Mouse (Mus musculus): Measurements from ENCODE around the gene Dagla. TPM values are rescaled to one million over a fixed set of nuclear protein-coding genes. Genes with fewer than 3 reads are reported as not detected.
A peak's percentile ranks its signal among the peaks of the same experiment; 100 is the strongest.

The Dagla gene
- total and polyA plus RNA-seq, 2 experiments from 2014 or later, result 10.9 to 35.0 TPM

GRCm38 (mm10) chr19:10224637-10225453, 79.8 kb downstream of the Dagla start:
- Histone ChIP-seq H3K9ac (replicated peaks; ENCODE audit: low read length) (no peak overlapping the region), H3K27me3 (ENCODE audit: insufficient read depth, low read length) (no peaks in the 10 kb centered on the region), H3K27ac (no peak overlapping the region), H3K9me3 (ENCODE audit: low read length) (no peaks in the 10 kb centered on the region), H3K4me1 (ENCODE audit: insufficient read depth, low read length) (no peaks in the 10 kb centered on the region), H3K4me3 (ENCODE audit: low read length) (no peak overlapping the region), H3K36me3 (ENCODE audit: insufficient read depth, low read length) (no peaks in the 10 kb centered on the region), H3K4me2 (ENCODE audit: low read depth, low read length) (no peak overlapping the region)
- ATAC-seq (no peak), DNase-seq (ENCODE audit: low spot score) (no peak)
- TF ChIP-seq CTCF (IDR thresholded peaks at IDR 0.05; ENCODE audit: low read depth), result 0 out of 2 replicates have a peak, but pooled peaks have one; percentile 1
- 36% methylated on average over 26 of the region's 26 CpGs for WGBS

- DNase-seq (ENCODE audit: low spot score) (no peak), ATAC-seq (no peak)
- no peaks in the 10 kb centered on the region for H3K27me3 ChIP-seq (ENCODE audit: insufficient read depth, low read length)
- H3K4me2 ChIP-seq (ENCODE audit: low read depth, low read length), result no peak overlapping the region
- no peak overlapping the region for H3K27ac ChIP-seq
- H3K4me3 ChIP-seq (ENCODE audit: low read length), result no peak overlapping the region
- no peaks in the 10 kb centered on the region for H3K4me1 ChIP-seq (ENCODE audit: insufficient read depth, low read length)
- WGBS, result 66% methylated on average over 4 of the region's 4 CpGs
- no peaks in the 10 kb centered on the region for H3K36me3 ChIP-seq (ENCODE audit: insufficient read depth, low read length)
- no peaks in the 10 kb centered on the region for H3K9me3 ChIP-seq (ENCODE audit: low read length)
- no peak for TF ChIP-seq CTCF (IDR thresholded peaks at IDR 0.05; ENCODE audit: low read depth)
- no peak overlapping the region for H3K9ac ChIP-seq (replicated peaks; ENCODE audit: low read length)
Measured at GRCm38 (mm10) chr19:10223561-10223960, 81.1 kb downstream of the Dagla start.

- Histone ChIP-seq H3K9me3 (ENCODE audit: low read length) (no peaks in the 10 kb centered on the region), H3K27me3 (ENCODE audit: insufficient read depth, low read length) (no peaks in the 10 kb centered on the region), H3K4me1 (ENCODE audit: insufficient read depth, low read length) (no peaks in the 10 kb centered on the region), H3K4me2 (ENCODE audit: low read depth, low read length) (no peak overlapping the region), H3K27ac (no peak overlapping the region), H3K36me3 (ENCODE audit: insufficient read depth, low read length) (no peaks in the 10 kb centered on the region), H3K4me3 (ENCODE audit: low read length) (no peak overlapping the region), H3K9ac (replicated peaks; ENCODE audit: low read length) (no peak overlapping the region)
- 51% methylated on average over 8 of the region's 8 CpGs for WGBS
- TF ChIP-seq CTCF (IDR thresholded peaks at IDR 0.05; ENCODE audit: low read depth), result no peak
- DNase-seq (ENCODE audit: low spot score) (no peak), ATAC-seq (no peak)
Measured at GRCm38 (mm10) chr19:10222656-10223055, 82.0 kb downstream of the Dagla start.

- Histone ChIP-seq H3K4me2 (ENCODE audit: low read depth, low read length) (no peak overlapping the region), H3K4me1 (ENCODE audit: insufficient read depth, low read length) (no peaks in the 10 kb centered on the region), H3K27me3 (ENCODE audit: insufficient read depth, low read length) (no peaks in the 10 kb centered on the region), H3K27ac (no peak overlapping the region), H3K4me3 (ENCODE audit: low read length) (no peak overlapping the region), H3K9ac (replicated peaks; ENCODE audit: low read length) (no peak overlapping the region), H3K9me3 (ENCODE audit: low read length) (no peaks in the 10 kb centered on the region), H3K36me3 (ENCODE audit: insufficient read depth, low read length) (no peaks in the 10 kb centered on the region)
- DNase-seq (ENCODE audit: low spot score), result peak; percentile 28
- 69% methylated on average over 4 of the region's 4 CpGs for WGBS
- ATAC-seq, result 0 out of 2 replicates have a peak, but pooled peaks have one; percentile 18
- TF ChIP-seq CTCF (IDR thresholded peaks at IDR 0.05; ENCODE audit: low read depth), result no peak
Measured at GRCm38 (mm10) chr19:10221585-10221984, 83.1 kb downstream of the Dagla start.

GRCm38 (mm10) chr19:10219593-10219992, 85.1 kb downstream of the Dagla start:
- H3K4me1 ChIP-seq (ENCODE audit: insufficient read depth, low read length), result no peaks in the 10 kb centered on the region
- H3K9me3 ChIP-seq (ENCODE audit: low read length), result no peaks in the 10 kb centered on the region
- no peak overlapping the region for H3K27ac ChIP-seq
- no peaks in the 10 kb centered on the region for H3K27me3 ChIP-seq (ENCODE audit: insufficient read depth, low read length)
- H3K4me3 ChIP-seq (ENCODE audit: low read length), result no peak overlapping the region
- no peaks in the 10 kb centered on the region for H3K36me3 ChIP-seq (ENCODE audit: insufficient read depth, low read length)
- no peak overlapping the region for H3K4me2 ChIP-seq (ENCODE audit: low read depth, low read length)
- DNase-seq (ENCODE audit: low spot score) (no peak), ATAC-seq (no peak)
- no peak for TF ChIP-seq CTCF (IDR thresholded peaks at IDR 0.05; ENCODE audit: low read depth)
- H3K9ac ChIP-seq (replicated peaks; ENCODE audit: low read length), result no peak overlapping the region
- 79% methylated on average over 6 of the region's 6 CpGs for WGBS

GRCm38 (mm10) chr19:10219108-10219507, 85.6 kb downstream of the Dagla start:
- WGBS, result 48% methylated on average over 3 of the region's 3 CpGs
- Histone ChIP-seq H3K27me3 (ENCODE audit: insufficient read depth, low read length) (no peaks in the 10 kb centered on the region), H3K4me2 (ENCODE audit: low read depth, low read length) (no peak overlapping the region), H3K9me3 (ENCODE audit: low read length) (no peaks in the 10 kb centered on the region), H3K4me3 (ENCODE audit: low read length) (no peak overlapping the region), H3K27ac (no peak overlapping the region), H3K36me3 (ENCODE audit: insufficient read depth, low read length) (no peaks in the 10 kb centered on the region), H3K9ac (replicated peaks; ENCODE audit: low read length) (no peak overlapping the region), H3K4me1 (ENCODE audit: insufficient read depth, low read length) (no peaks in the 10 kb centered on the region)
- ATAC-seq (no peak), DNase-seq (ENCODE audit: low spot score) (peak; percentile 69)
- peak; percentile 77 for TF ChIP-seq CTCF (IDR thresholded peaks at IDR 0.05; ENCODE audit: low read depth)

- no peaks in the 10 kb centered on the region for H3K4me1 ChIP-seq (ENCODE audit: insufficient read depth, low read length)
- H3K27me3 ChIP-seq (ENCODE audit: insufficient read depth, low read length), result no peaks in the 10 kb centered on the region
- no peak overlapping the region for H3K27ac ChIP-seq
- no peaks in the 10 kb centered on the region for H3K9me3 ChIP-seq (ENCODE audit: low read length)
- H3K4me2 ChIP-seq (ENCODE audit: low read depth, low read length), result no peak overlapping the region
- H3K9ac ChIP-seq (replicated peaks; ENCODE audit: low read length), result no peak overlapping the region
- WGBS, result 76% methylated on average over 8 of the region's 8 CpGs
- H3K4me3 ChIP-seq (ENCODE audit: low read length), result no peak overlapping the region
- no peak for ATAC-seq
- H3K36me3 ChIP-seq (ENCODE audit: insufficient read depth, low read length), result 0 out of 2 replicates have a peak, but pooled peaks cover 2% of the 10 kb centered on the region
- DNase-seq (ENCODE audit: low spot score), result no peak
- TF ChIP-seq CTCF (IDR thresholded peaks at IDR 0.05; ENCODE audit: low read depth), result no peak
Measured at GRCm38 (mm10) chr19:10216101-10216500, 88.6 kb downstream of the Dagla start.
